Mouse (Mus musculus) lung, postnatal 0 days (tissue): ENCODE results near the gene Pou1f1. TPM values are rescaled to one million over a fixed set of nuclear protein-coding genes. Genes with fewer than 3 reads are reported as not detected.

Experiments
- ATAC-seq: fragments of 200-750 bp; cut with Nextera tagmentation; 2 replicates; pipeline ENCODE4 v1.8.0; 2017; ENCODE audit warnings: moderate library complexity
- DNase-seq: peaks from one replicate; pipeline ENCODE4 v3.0.0-alpha.2; 2016; ENCODE audit warnings: low spot score
- H3K27ac ChIP-seq: fragments of 300-500 bp; sonication (generic); 2 replicates; pipeline ENCODE4 v1.5.1; 2014; ENCODE audit warnings: antibody characterized with exemption, mild to moderate bottlenecking, low read length, mixed read lengths
- H3K27me3 ChIP-seq: fragments of 300-500 bp; sonication (generic); replicated peaks from 2 replicates; pipeline ENCODE4 v1.6.1; 2014; ENCODE audit warnings: low read length, mixed read lengths; ENCODE audit not compliant: insufficient read depth
- H3K36me3 ChIP-seq: fragments of 300-500 bp; sonication (generic); 2 replicates; pipeline ENCODE4 v1.6.1; 2014; ENCODE audit warnings: low read length, mixed read lengths; ENCODE audit not compliant: insufficient read depth
- H3K4me1 ChIP-seq: fragments of 300-500 bp; sonication (generic); 2 replicates; pipeline ENCODE4 v1.6.1; 2014; ENCODE audit warnings: antibody characterized with exemption, low read depth, low read length, mixed read lengths; ENCODE audit not compliant: insufficient read depth
- H3K4me2 ChIP-seq: fragments of 300-500 bp; sonication (generic); replicated peaks from 2 replicates; pipeline ENCODE4 v1.6.1; 2014; ENCODE audit warnings: low read depth, mild to moderate bottlenecking, low read length, moderate library complexity, mixed read lengths
- H3K4me3 ChIP-seq: fragments of 300-500 bp; sonication (generic); 2 replicates; pipeline ENCODE4 v1.5.1; 2014; ENCODE audit warnings: low read depth, low read length
- H3K9ac ChIP-seq: fragments of 300-500 bp; sonication (generic); replicated peaks from 2 replicates; pipeline ENCODE4 v1.6.1; 2014; ENCODE audit warnings: low read depth, mild to moderate bottlenecking
- H3K9me3 ChIP-seq: fragments of 300-500 bp; sonication (generic); 2 replicates; pipeline ENCODE4 v1.6.1; 2016; ENCODE audit warnings: low read length, mixed read lengths
- CTCF ChIP-seq: IDR thresholded peaks from 2 replicates; pipeline ENCODE4 v1.5.1; 2016; ENCODE audit warnings: antibody characterized with exemption, mild to moderate bottlenecking
- EP300 ChIP-seq: IDR thresholded peaks from 2 replicates; pipeline ENCODE4 v1.6.1; 2016; ENCODE audit warnings: antibody characterized with exemption, mild to moderate bottlenecking, control low read depth
- WGBS: fragments of 180-500 bp; shearing (Covaris S2); extraction: QIAGEN DNeasy Blood & Tissue Kit; methylation state at CpG from one replicate; pipeline ENCODE4 v1.1.7; 2014; 5-methylcytosine and 5-hydroxymethylcytosine counted together
- polyA plus RNA-seq: library from polyadenylated mRNA; unstranded; fragments of >200 nt; fragmentation: Nextera tagmentation; extraction: Ambion mirVana; gene quantifications from 2 replicates; pipeline ENCODE4 v1.2.1, GENCODE M21; 2015

Gene Pou1f1
- polyA plus RNA-seq, 1 experiment from 2014 or later = not detected

DNA sequence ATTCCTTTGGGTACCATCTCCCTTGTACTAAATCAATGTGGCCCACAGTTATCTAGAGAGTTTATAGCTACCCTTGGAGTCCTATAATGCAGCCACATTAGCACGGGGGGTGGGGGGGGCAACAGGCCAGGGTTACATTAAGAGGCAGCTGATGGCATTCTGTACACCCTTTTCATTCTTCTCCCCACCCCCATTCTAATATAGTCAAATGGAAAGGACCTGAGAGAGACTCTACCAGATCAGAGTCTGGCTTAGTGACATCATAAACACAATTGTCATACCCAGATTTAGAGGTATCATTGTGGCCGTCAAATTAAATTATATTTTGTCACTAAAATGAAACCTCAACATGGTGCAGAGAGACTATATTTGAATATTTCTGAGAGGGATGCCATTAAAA is 5.7 kb downstream of the Pou1f1 start:
- WGBS = 89% methylated on average over 2 of the region's 2 CpGs
- Histone ChIP-seq H3K27me3 (no peaks in the 10 kb centered on the region), H3K27ac (no peak overlapping the region), H3K36me3 (no peaks in the 10 kb centered on the region), H3K4me3 (no peak overlapping the region), H3K4me1 (no peaks in the 10 kb centered on the region), H3K9me3 (no peaks in the 10 kb centered on the region), H3K4me2 (no peak overlapping the region), H3K9ac (no peak overlapping the region)
- DNase-seq = no peak
- TF ChIP-seq CTCF = no peak
- TF ChIP-seq EP300 = no peak
- no peak for ATAC-seq

DNA sequence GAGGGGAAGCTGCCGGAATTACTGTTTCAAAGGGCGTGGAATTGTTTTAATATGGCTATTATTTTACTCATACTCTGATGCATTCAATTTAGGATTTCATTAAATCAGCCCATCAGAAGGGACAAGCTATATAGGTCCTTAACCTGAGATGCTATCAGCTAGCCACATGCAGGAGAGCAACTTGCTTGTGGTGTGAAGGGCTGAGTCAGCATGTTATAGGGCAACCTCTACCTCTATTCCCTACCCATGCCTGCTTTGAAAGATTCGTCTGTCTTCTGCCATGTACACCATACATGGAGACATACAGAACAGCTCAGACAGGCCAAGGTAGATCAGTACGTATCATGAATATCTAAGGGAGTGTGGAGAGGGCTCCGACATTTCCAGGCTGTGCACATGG is 6.4 kb downstream of the Pou1f1 start:
- no peak overlapping the region for H3K27ac ChIP-seq
- 84% methylated on average over 5 of the region's 5 CpGs for WGBS
- no peak for DNase-seq

DNA sequence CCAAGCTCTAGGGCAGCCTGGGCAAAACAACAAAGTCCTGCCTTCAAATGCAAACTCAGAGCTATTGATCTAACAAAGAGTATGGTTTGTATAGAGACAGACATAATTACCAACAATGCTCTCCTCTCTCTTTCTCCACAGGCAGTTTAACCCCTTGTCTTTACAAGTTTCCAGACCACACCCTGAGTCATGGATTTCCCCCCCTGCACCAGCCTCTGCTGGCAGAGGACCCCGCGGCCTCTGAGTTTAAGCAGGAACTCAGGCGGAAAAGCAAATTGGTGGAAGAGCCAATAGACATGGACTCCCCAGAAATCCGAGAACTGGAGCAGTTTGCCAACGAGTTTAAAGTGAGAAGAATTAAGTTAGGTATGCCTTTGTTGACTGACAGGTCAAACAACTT is 9.3 kb downstream of the Pou1f1 start:
- no peak for ATAC-seq
- DNase-seq = no peak
- Histone ChIP-seq H3K36me3 (no peaks in the 10 kb centered on the region), H3K4me3 (no peak overlapping the region), H3K4me2 (no peak overlapping the region), H3K27me3 (no peaks in the 10 kb centered on the region), H3K27ac (no peak overlapping the region), H3K9ac (no peak overlapping the region), H3K9me3 (no peaks in the 10 kb centered on the region), H3K4me1 (no peaks in the 10 kb centered on the region)
- no peak for TF ChIP-seq CTCF
- TF ChIP-seq EP300 = no peak
- WGBS = 28% methylated on average over 5 of the region's 5 CpGs

More for the DNA sequence above, 6.4 kb downstream of the Pou1f1 start:
- no peak overlapping the region for H3K9ac ChIP-seq
- H3K27me3 ChIP-seq = no peaks in the 10 kb centered on the region
- no peak overlapping the region for H3K4me2 ChIP-seq
- TF ChIP-seq CTCF (no peak), EP300 (no peak)
- H3K4me3 ChIP-seq = no peak overlapping the region
- H3K4me1 ChIP-seq = no peaks in the 10 kb centered on the region
- no peaks in the 10 kb centered on the region for H3K9me3 ChIP-seq
- ATAC-seq = no peak
- H3K36me3 ChIP-seq = no peaks in the 10 kb centered on the region

DNA sequence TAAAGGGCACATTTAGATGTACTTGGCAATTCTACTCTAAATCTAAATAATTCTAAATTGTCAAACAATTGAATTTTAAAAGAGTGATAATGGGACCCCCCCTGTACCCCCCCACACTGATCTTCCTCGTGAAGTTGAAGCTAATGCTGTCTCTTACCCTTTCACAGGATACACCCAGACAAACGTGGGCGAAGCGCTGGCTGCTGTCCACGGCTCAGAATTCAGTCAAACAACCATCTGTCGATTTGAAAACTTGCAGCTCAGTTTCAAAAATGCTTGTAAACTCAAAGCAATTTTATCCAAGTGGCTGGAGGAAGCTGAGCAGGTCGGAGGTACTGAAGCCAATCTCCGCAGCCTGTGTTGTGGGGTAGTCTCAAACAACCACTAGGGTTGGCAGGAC is 11.4 kb downstream of the Pou1f1 start:
- no peak for DNase-seq
- H3K4me2 ChIP-seq = no peak overlapping the region
- no peaks in the 10 kb centered on the region for H3K27me3 ChIP-seq
- H3K4me3 ChIP-seq = no peak overlapping the region
- TF ChIP-seq EP300 (no peak), CTCF (no peak)
- 54% methylated on average over 8 of the region's 8 CpGs for WGBS
- no peak for ATAC-seq
- H3K27ac ChIP-seq = no peak overlapping the region
- no peaks in the 10 kb centered on the region for H3K9me3 ChIP-seq
- no peaks in the 10 kb centered on the region for H3K4me1 ChIP-seq
- H3K9ac ChIP-seq = no peak overlapping the region
- no peaks in the 10 kb centered on the region for H3K36me3 ChIP-seq

DNA sequence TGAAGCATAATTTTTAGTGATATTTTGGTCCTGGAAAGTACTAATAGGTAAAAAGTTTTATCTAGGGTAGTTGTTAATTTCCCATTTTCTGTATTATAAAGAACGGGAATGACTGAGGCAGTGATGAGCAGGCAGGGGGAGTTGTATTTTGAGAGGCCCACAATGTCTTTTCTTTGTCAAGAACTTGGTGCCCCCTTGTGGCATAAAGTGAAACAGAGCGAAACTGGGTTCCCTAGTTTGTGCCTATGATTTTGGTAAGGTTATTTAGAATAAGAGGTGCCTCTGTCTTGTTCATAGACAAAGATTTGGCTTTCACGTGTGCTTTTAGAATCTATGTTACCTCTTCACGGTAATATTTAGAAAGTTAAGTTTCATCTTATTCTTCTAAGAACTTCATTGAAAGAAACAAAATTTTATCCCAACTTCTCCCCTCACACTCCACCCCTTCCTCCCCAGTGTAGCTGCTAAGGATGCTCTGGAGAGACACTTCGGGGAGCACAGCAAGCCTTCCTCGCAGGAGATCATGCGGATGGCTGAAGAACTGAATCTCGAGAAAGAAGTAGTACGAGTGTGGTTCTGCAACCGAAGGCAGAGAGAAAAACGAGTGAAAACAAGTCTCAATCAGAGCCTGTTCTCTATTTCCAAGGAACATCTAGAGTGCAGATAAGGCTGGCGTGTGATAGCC is 13.1 kb downstream of the Pou1f1 start:
- H3K27ac ChIP-seq = no peak overlapping the region
- no peak overlapping the region for H3K4me3 ChIP-seq
- DNase-seq = peak; percentile 35
- H3K9me3 ChIP-seq = no peaks in the 10 kb centered on the region
- H3K4me1 ChIP-seq = no peaks in the 10 kb centered on the region
- H3K4me2 ChIP-seq = no peak overlapping the region
- WGBS = 31% methylated on average over 12 of the region's 12 CpGs
- no peaks in the 10 kb centered on the region for H3K27me3 ChIP-seq
- H3K36me3 ChIP-seq = no peaks in the 10 kb centered on the region
- TF ChIP-seq CTCF (peak; percentile 65), EP300 (no peak)
- ATAC-seq = no peak
- H3K9ac ChIP-seq = no peak overlapping the region

DNA sequence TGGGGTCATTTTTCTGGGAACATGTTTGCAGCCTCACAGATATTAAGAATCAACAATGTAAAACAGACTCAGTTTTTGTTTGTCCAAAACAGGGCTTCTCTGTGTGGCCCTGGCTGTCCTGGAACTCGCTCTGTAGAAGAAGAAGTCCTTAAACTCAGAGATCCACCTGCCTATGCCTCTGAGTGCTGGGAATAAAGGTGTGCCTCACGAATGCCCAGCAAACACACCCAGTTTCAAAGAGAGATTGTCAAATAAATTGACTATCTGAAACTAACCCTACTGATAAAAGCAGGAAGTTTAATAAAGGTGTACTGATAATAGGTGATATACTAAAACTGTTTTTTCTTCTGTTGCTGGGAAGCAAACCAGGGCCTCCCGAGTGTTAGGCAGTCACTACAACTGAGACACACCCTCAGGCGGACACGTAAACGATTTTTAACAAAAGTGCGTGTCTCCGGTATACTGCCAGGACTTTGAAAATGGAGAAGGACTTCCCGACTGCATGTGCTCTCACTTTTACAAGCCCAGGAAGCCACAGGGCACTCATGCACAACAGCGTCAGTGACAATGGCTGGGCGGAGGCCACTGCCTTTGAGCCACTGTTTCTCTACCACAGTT is 23.5 kb downstream of the Pou1f1 start:
- no peaks in the 10 kb centered on the region for H3K9me3 ChIP-seq

More for the DNA sequence above, 23.5 kb downstream of the Pou1f1 start:
- peaks cover 25% of the 10 kb centered on the region; the same call in 1 of the 2 replicates for H3K36me3 ChIP-seq
- H3K27ac ChIP-seq = no peak overlapping the region
- H3K4me3 ChIP-seq = no peak overlapping the region
- no peak for TF ChIP-seq CTCF
- no peak for TF ChIP-seq EP300
- no peak for ATAC-seq
- no peak for DNase-seq
- H3K9ac ChIP-seq = no peak overlapping the region
- WGBS = 88% methylated on average over 11 of the region's 11 CpGs
- H3K4me1 ChIP-seq = no peaks in the 10 kb centered on the region
- no peaks in the 10 kb centered on the region for H3K27me3 ChIP-seq
- H3K4me2 ChIP-seq = no peak overlapping the region
